Mouse (Mus musculus) midbrain, embryonic 12.5 days (tissue): ENCODE measurements around the gene Pmf1. TPM values are rescaled to one million over a fixed set of nuclear protein-coding genes. Genes with fewer than 3 reads are reported as not detected.

ENCODE experiments used
- ATAC-seq: fragments of 200-750 bp; cut with Nextera tagmentation; 2 replicates; pipeline ENCODE4 v1.8.0; 2017; ENCODE audit warnings: low read depth, moderate TSS enrichment, moderate library complexity; ENCODE audit not compliant: low FRiP score
- H3K27ac ChIP-seq: fragments of 300-500 bp; sonication (generic); replicated peaks from 2 replicates; pipeline ENCODE4 v1.5.1; 2016; ENCODE audit warnings: mild to moderate bottlenecking
- H3K27me3 ChIP-seq: fragments of 300-500 bp; sonication (generic); 2 replicates; pipeline ENCODE4 v1.6.1; 2016; ENCODE audit warnings: mild to moderate bottlenecking
- H3K36me3 ChIP-seq: fragments of 300-500 bp; sonication (generic); 2 replicates; pipeline ENCODE4 v1.6.1; 2016
- H3K4me1 ChIP-seq: fragments of 300-500 bp; sonication (generic); 2 replicates; pipeline ENCODE4 v1.6.1; 2016
- H3K4me2 ChIP-seq: fragments of 300-500 bp; sonication (generic); replicated peaks from 2 replicates; pipeline ENCODE4 v1.6.1; 2016; ENCODE audit warnings: mild to moderate bottlenecking, moderate library complexity
- H3K4me3 ChIP-seq: fragments of 300-500 bp; sonication (generic); 2 replicates; pipeline ENCODE4 v1.5.1; 2016; ENCODE audit warnings: mild to moderate bottlenecking
- H3K9ac ChIP-seq: fragments of 300-500 bp; sonication (generic); replicated peaks from 2 replicates; pipeline ENCODE4 v1.6.1; 2016; ENCODE audit warnings: mild to moderate bottlenecking, moderate library complexity
- H3K9me3 ChIP-seq: fragments of 300-500 bp; sonication (generic); 2 replicates; pipeline ENCODE4 v1.6.1; 2016; ENCODE audit warnings: mild to moderate bottlenecking
- WGBS: fragments of 180-500 bp; shearing (Covaris S2); methylation state at CpG from one replicate; pipeline ENCODE4 v1.1.7; 2016; 5-methylcytosine and 5-hydroxymethylcytosine counted together
- polyA plus RNA-seq: library from polyadenylated mRNA; unstranded; fragments of >200 nt; fragmentation: Nextera tagmentation; extraction: Ambion mirVana; gene quantifications from 2 replicates; pipeline ENCODE4 v1.2.1, GENCODE M21; 2016

Gene Pmf1
- 100.0 and 101 TPM in 2 replicates for polyA plus RNA-seq

- H3K4me2 ChIP-seq = peak within 1 kb of the TSS; percentile 70
- peaks cover 32% of the 10 kb centered on the region for H3K36me3 ChIP-seq
- H3K27ac ChIP-seq = peak within 1 kb of the TSS; percentile 85
- WGBS = under 1% methylated on average over 54 of the region's 54 CpGs
- ATAC-seq = peak; percentile 92
- H3K9me3 ChIP-seq = no peaks in the 10 kb centered on the region
- H3K9ac ChIP-seq = peak within 1 kb of the TSS; percentile 87
- H3K27me3 ChIP-seq = no peaks in the 10 kb centered on the region
- H3K4me3 ChIP-seq = peak within 1 kb of the TSS; percentile 79
- peaks cover 23% of the 10 kb centered on the region for H3K4me1 ChIP-seq
Measured at GRCm38 (mm10) chr3:88409741-88410644, at the start of gene Pmf1. TSS of gene Pmf1 (minus strand) at chr3:88410331.

DNA sequence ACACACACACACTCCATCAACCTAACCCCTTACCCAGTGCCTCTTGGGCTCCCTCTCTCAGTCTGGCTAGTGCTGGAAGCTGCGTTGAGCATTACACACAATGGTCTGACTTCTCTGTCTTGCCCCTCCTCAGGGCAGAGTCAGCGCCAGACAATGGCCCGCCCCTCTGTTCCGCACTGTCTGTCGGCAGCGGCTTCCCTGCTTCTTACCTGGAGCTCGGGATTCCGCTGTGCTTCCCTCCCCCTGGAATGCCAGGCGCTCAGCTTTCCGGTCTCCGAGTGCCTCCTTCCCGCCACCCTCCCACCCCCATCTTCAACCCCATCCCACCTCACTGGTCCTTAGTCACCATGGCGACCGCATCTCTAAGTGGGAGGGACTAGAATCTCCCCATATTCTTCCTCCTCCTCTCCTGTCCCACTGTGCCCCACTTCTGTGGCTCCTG is 48.7 kb upstream of the Pmf1 start:
- ATAC-seq = peak; percentile 84
- Histone ChIP-seq H3K4me2 (peak overlapping the region; percentile 61), H3K9ac (peak overlapping the region; percentile 62), H3K27ac (peak overlapping the region; percentile 80), H3K27me3 (peaks cover 16% of the 10 kb centered on the region), H3K36me3 (no peaks in the 10 kb centered on the region; the same call in 1 of the 2 replicates), H3K4me1 (peaks cover 21% of the 10 kb centered on the region), H3K9me3 (no peaks in the 10 kb centered on the region), H3K4me3 (peak overlapping the region; percentile 47)
- 2% methylated on average over 14 of the region's 14 CpGs for WGBS

DNA sequence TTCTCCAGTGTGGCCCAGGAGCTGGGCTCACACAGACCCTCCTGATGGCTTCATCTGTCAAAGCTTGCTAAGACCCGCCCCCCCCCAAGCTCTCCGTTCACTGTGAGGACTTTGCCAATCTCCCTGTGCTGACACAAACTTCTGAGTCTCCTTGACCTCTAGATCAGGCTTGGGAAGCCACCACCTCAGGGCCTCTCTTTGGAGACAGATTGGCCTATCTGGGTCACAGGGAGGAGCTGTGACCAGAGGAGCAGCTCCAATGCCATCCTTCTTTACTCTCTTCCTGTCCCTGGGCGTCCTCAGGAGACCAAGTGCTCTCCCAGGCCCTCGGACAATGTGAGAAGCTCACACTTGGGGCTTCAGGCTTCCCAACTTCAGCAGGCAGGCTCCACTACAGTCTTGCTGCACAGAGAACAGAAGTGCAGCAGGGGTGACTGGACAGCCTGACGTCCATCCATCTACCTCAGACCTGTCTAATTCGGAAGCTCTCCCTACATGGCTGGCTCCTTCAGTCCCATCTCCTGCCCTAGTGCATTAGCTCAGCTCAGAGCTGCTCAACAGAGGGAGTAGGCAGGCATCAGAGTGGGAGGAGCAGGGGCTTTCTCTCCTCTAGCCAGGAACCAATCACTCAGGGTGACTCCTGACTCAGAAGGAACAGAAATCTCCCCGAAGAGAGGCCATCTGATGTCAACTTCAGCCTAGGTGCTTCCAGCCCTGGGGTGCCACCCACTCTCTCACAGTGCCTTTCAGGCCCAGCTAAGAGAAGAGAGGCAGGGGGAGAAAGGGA is 46.8 kb upstream of the Pmf1 start:
- peak overlapping the region; percentile 61 for H3K4me2 ChIP-seq
- peaks cover 21% of the 10 kb centered on the region for H3K4me1 ChIP-seq
- no peak for ATAC-seq
- H3K9ac ChIP-seq = peak overlapping the region; percentile 62
- H3K36me3 ChIP-seq = peaks cover 12% of the 10 kb centered on the region
- H3K9me3 ChIP-seq = no peaks in the 10 kb centered on the region
- H3K27me3 ChIP-seq = peaks cover 32% of the 10 kb centered on the region
- H3K4me3 ChIP-seq = peak overlapping the region; percentile 47
- WGBS = 75% methylated on average over 7 of the region's 7 CpGs
- no peak overlapping the region for H3K27ac ChIP-seq

- no peaks in the 10 kb centered on the region for H3K9me3 ChIP-seq
- WGBS = 96% methylated on average over 8 of the region's 8 CpGs
- ATAC-seq = no peak
- H3K9ac ChIP-seq = no peak overlapping the region
- H3K27ac ChIP-seq = no peak overlapping the region
- peaks cover 34% of the 10 kb centered on the region for H3K27me3 ChIP-seq
- H3K4me2 ChIP-seq = no peak overlapping the region
- peaks cover 14% of the 10 kb centered on the region for H3K36me3 ChIP-seq
- peaks cover 21% of the 10 kb centered on the region for H3K4me1 ChIP-seq
- H3K4me3 ChIP-seq = no peak overlapping the region
Measured at GRCm38 (mm10) chr3:88456313-88456712, 46.2 kb upstream of the Pmf1 start.

DNA sequence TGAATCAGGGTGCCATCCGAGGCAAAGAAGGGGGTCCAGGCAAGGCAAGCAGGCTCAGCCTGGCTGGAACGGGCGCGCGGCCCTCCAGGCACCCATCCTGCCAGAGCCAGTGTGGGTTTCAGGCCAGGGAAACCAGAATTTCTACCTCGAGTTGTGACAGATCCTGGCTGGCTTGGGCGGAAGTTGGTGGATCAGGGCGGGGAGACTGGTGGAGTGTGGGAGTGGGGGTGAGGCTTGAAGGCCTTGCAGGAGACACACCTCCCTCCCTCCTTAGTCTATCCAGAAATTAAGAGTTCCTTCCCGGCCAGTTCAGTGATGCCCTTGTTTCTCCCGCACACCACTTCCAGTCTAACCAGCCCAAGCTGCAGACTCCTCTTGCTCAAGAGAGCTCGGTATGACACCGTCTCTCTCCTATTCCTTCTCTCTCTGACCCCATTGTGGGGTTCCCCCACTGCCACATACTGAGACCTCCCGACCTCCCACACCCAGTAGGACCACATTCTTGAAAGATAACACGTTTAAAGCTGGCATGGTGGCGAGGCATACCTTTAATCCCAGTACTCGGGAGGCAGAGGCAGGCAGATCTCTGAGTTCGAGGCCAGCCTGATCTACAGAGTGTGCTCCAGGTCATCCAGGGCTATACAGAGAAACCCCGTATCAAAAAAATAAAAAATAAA is 45.6 kb upstream of the Pmf1 start:
- Histone ChIP-seq H3K4me3 (no peak overlapping the region), H3K4me1 (peaks cover 21% of the 10 kb centered on the region), H3K4me2 (no peak overlapping the region), H3K36me3 (peaks cover 20% of the 10 kb centered on the region), H3K9ac (0 out of 2 replicates have a peak overlapping the region, but pooled peaks have one; percentile 11), H3K27me3 (peaks cover 28% of the 10 kb centered on the region), H3K9me3 (no peaks in the 10 kb centered on the region), H3K27ac (no peak overlapping the region)
- ATAC-seq = no peak
- WGBS = 79% methylated on average over 18 of the region's 18 CpGs

DNA sequence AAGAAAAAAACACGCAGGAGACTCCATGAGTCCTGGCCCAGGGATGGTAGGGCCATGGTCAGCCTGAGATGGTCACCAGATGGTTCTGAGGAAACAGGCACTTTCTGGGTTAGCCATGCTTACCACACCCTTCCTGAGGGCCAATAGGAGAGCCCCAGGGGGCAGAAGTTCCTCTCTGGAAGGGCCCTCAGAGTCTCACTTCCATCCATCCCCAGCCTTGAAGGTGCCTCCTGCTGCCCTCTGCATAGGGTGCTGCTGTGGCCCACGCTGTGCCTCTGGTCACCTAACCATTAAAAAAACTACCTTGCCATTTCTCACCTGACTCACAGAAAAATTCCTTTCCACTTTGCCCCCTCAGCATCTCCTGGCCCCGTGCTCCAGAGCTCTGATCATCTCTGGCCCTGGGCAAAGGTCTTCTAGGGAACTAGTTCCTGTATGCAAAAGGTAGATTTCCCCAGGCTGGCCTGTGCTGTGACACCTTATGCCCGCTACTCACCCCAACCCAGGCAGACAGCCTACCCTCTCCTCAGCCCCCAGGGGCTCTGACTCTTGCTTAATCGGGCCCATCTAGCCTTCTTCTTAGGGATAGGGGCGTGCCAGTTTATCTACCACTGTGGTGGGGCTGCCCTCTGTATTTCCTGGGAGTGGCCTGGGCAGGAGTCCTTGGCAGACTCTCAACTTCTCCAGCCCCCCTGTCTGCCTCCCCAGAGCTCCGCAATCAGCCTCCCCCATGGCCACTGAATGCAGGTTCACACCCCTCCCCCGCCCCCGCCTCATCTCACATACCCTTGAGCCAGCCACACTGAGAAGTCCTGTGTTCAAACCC is 44.8 kb upstream of the Pmf1 start:
- H3K36me3 ChIP-seq = peaks cover 24% of the 10 kb centered on the region
- peaks cover 25% of the 10 kb centered on the region for H3K4me1 ChIP-seq
- WGBS = 66% methylated on average over 9 of the region's 9 CpGs
- H3K4me3 ChIP-seq = no peak overlapping the region
- peaks cover 20% of the 10 kb centered on the region; the same call in 1 of the 2 replicates for H3K27me3 ChIP-seq
- no peak overlapping the region for H3K4me2 ChIP-seq
- no peaks in the 10 kb centered on the region for H3K9me3 ChIP-seq
- H3K27ac ChIP-seq = no peak overlapping the region
- ATAC-seq = no peak
- 0 out of 2 replicates have a peak overlapping the region, but pooled peaks have one; percentile 11 for H3K9ac ChIP-seq

DNA sequence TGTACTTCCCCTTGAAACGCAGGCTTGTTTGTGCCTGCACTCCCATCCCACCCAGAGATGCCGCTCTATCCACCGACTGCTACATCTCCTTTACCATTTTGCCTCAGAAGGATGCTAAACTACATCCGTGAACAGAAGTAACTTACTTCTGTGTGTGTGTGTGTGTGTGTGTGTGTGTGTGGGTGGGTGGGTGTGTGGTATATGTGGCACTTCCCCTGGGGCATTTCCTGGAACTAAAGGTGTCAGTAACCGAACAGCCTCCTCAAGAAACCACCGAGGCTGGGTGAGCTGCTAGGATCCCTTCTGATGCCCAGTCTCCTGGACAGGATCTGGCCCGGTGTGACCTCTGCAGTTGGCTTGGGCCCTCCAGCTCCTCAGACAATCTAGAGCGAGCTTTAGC is 43.9 kb upstream of the Pmf1 start:
- no peak overlapping the region for H3K4me2 ChIP-seq
- no peak overlapping the region for H3K9ac ChIP-seq
- peaks cover 19% of the 10 kb centered on the region; the same call in 1 of the 2 replicates for H3K27me3 ChIP-seq
- H3K4me3 ChIP-seq = no peak overlapping the region
- H3K9me3 ChIP-seq = no peaks in the 10 kb centered on the region
- 75% methylated on average over 8 of the region's 8 CpGs for WGBS
- H3K4me1 ChIP-seq = peaks cover 32% of the 10 kb centered on the region
- H3K36me3 ChIP-seq = peaks cover 24% of the 10 kb centered on the region
- no peak for ATAC-seq
- no peak overlapping the region for H3K27ac ChIP-seq

GRCm38 (mm10) chr3:88453369-88453768 is 43.2 kb upstream of the Pmf1 start:
- Histone ChIP-seq H3K27me3 (peaks cover 23% of the 10 kb centered on the region; the same call in 1 of the 2 replicates), H3K4me1 (peaks cover 28% of the 10 kb centered on the region)
- no peak for ATAC-seq

GRCm38 (mm10) chr3:88452716-88453115 is 42.6 kb upstream of the Pmf1 start:
- ATAC-seq = no peak
- Histone ChIP-seq H3K4me1 (peaks cover 22% of the 10 kb centered on the region), H3K9me3 (no peaks in the 10 kb centered on the region), H3K4me3 (no peak overlapping the region), H3K4me2 (no peak overlapping the region), H3K36me3 (peaks cover 28% of the 10 kb centered on the region), H3K27me3 (peaks cover 23% of the 10 kb centered on the region; the same call in 1 of the 2 replicates), H3K9ac (no peak overlapping the region), H3K27ac (no peak overlapping the region)
- 76% methylated on average over 6 of the region's 6 CpGs for WGBS

More at GRCm38 (mm10) chr3:88453369-88453768, 43.2 kb upstream of the Pmf1 start:
- Histone ChIP-seq H3K4me2 (no peak overlapping the region), H3K4me3 (no peak overlapping the region), H3K9me3 (no peaks in the 10 kb centered on the region), H3K27ac (no peak overlapping the region), H3K9ac (no peak overlapping the region), H3K36me3 (peaks cover 24% of the 10 kb centered on the region)
- WGBS = 65% methylated on average over 8 of the region's 8 CpGs

DNA sequence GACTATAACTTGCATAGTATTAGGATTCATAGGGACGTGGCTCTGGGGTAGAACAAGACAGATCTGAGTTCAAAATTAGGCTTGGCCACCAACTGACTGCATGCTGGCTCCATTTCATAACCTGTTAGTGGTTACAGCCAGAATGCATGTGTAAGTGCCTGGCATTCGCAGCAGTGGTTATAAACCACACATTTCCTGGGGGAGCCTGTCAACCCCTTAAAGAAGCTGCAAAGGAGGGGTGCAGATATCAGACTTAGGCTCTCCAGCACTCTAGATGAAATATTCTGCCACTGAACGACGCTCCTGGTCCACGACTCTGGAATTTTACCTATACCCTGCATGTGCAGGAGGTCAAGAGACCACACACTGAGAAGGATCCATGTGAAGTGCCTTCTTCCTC is 42.1 kb upstream of the Pmf1 start:
- H3K27me3 ChIP-seq = peaks cover 23% of the 10 kb centered on the region; the same call in 1 of the 2 replicates

More for the DNA sequence above, 42.1 kb upstream of the Pmf1 start:
- no peak overlapping the region for H3K27ac ChIP-seq
- WGBS = 79% methylated on average over 5 of the region's 5 CpGs
- ATAC-seq = no peak
- no peak overlapping the region for H3K4me3 ChIP-seq
- no peak overlapping the region for H3K4me2 ChIP-seq
- no peak overlapping the region for H3K9ac ChIP-seq
- H3K9me3 ChIP-seq = no peaks in the 10 kb centered on the region
- peaks cover 31% of the 10 kb centered on the region for H3K36me3 ChIP-seq
- H3K4me1 ChIP-seq = peaks cover 17% of the 10 kb centered on the region
